Mouse (Mus musculus) megakaryocyte progenitor cell, adult 5-6 weeks (primary cell): Measurements from ENCODE around the gene Actg1. TPM values are rescaled to one million over a fixed set of nuclear protein-coding genes. Genes with fewer than 3 reads are reported as not detected.

Source experiments
- total RNA-seq, 2 experiments: library from RNA; stranded (forward) in 1 of 2; stranded (reverse) in 1 of 2; fragments of 157-497, 149-512 nt in 1 of 2; fragments of 200-1000 nt in 1 of 2; gene quantifications; 2 replicates each; pipeline versions ENCODE4 v1.2.3 to v1.2.4; 2015 to 2017

Gene Actg1
- total RNA-seq, 2 experiments from 2014 or later: 844 to 1,607 TPM

Other genes with a start within 250 kb of the Actg1 start
- gene Tepsin, start 249.8 kb downstream of the Actg1 start, total RNA-seq (2015): 8.3 and 10.3 TPM in 2 replicates
- 8.3 and 8.8 TPM in 2 replicates for gene Tepsin, start 249.8 kb downstream of the Actg1 start, total RNA-seq (2017)
- gene Ndufaf8, start 249.6 kb downstream of the Actg1 start, total RNA-seq (2015): 18.6 and 24.5 TPM in 2 replicates
- gene Ndufaf8, start 249.6 kb downstream of the Actg1 start, total RNA-seq (2017): 20.0 and 20.6 TPM in 2 replicates
- gene Slc38a10, start 197.2 kb downstream of the Actg1 start, total RNA-seq (2015): 31.6 and 33.3 TPM in 2 replicates
- gene Slc38a10, start 197.2 kb downstream of the Actg1 start, total RNA-seq (2017): 40.2 and 41.2 TPM in 2 replicates
- gene Bahcc1, start 115.6 kb downstream of the Actg1 start, total RNA-seq (2015): 12.1 and 17.2 TPM in 2 replicates
- 3.9 and 5.4 TPM in 2 replicates for gene Bahcc1, start 115.6 kb downstream of the Actg1 start, total RNA-seq (2017)
- gene Fscn2, start 13.0 kb upstream of the Actg1 start, total RNA-seq (2015): not detected in 2 replicates
- gene Fscn2, start 13.0 kb upstream of the Actg1 start, total RNA-seq (2017): not detected in 2 replicates
- 10.8 and 11.0 TPM in 2 replicates for gene Faap100, start 30.2 kb upstream of the Actg1 start, total RNA-seq (2015)
- 6.5 and 7.0 TPM in 2 replicates for gene Faap100, start 30.2 kb upstream of the Actg1 start, total RNA-seq (2017)
- gene Nploc4, start 89.2 kb upstream of the Actg1 start, total RNA-seq (2015): 37.2 and 41.0 TPM in 2 replicates
- gene Nploc4, start 89.2 kb upstream of the Actg1 start, total RNA-seq (2017): 34.3 and 35.4 TPM in 2 replicates
- gene Tspan10, start 94.1 kb upstream of the Actg1 start, total RNA-seq (2015): not detected in 2 replicates
- not detected in 2 replicates for gene Tspan10, start 94.1 kb upstream of the Actg1 start, total RNA-seq (2017)
- gene Pde6g, start 105.0 kb upstream of the Actg1 start, total RNA-seq (2015): 0.27 and 0.32 TPM in 2 replicates
- gene Pde6g, start 105.0 kb upstream of the Actg1 start, total RNA-seq (2017): not detected in 2 replicates
- 10.4 and 10.7 TPM in 2 replicates for gene Oxld1, start 109.5 kb upstream of the Actg1 start, total RNA-seq (2015)
- 9.7 and 14.8 TPM in 2 replicates for gene Oxld1, start 109.5 kb upstream of the Actg1 start, total RNA-seq (2017)
- 24.9 and 27.2 TPM in 2 replicates for gene Ccdc137, start 109.6 kb upstream of the Actg1 start, total RNA-seq (2015)
- gene Ccdc137, start 109.6 kb upstream of the Actg1 start, total RNA-seq (2017): 57.1 and 58.3 TPM in 2 replicates
- 13.8 and 19.8 TPM in 2 replicates for gene Arl16, start 119.1 kb upstream of the Actg1 start, total RNA-seq (2015)
- gene Arl16, start 119.1 kb upstream of the Actg1 start, total RNA-seq (2017): 18.8 and 20.2 TPM in 2 replicates
- 107 and 121 TPM in 2 replicates for gene Mrpl12, start 136.1 kb upstream of the Actg1 start, total RNA-seq (2015)
- 136 and 142 TPM in 2 replicates for gene Mrpl12, start 136.1 kb upstream of the Actg1 start, total RNA-seq (2017)
- 11.9 and 14.4 TPM in 2 replicates for gene Slc25a10, start 143.3 kb upstream of the Actg1 start, total RNA-seq (2015)
- 16.2 and 19.7 TPM in 2 replicates for gene Slc25a10, start 143.3 kb upstream of the Actg1 start, total RNA-seq (2017)
- gene Gcgr, start 182.2 kb upstream of the Actg1 start, total RNA-seq (2015): not detected in 2 replicates
- gene Gcgr, start 182.2 kb upstream of the Actg1 start, total RNA-seq (2017): not detected in 2 replicates
- 71.6 and 75.3 TPM in 2 replicates for gene Mcrip1, start 201.2 kb upstream of the Actg1 start, total RNA-seq (2015)
- 24.2 and 25.8 TPM in 2 replicates for gene Mcrip1, start 201.2 kb upstream of the Actg1 start, total RNA-seq (2017)
- gene Ppp1r27, start 202.6 kb upstream of the Actg1 start, total RNA-seq (2015): not detected in 2 replicates
- 1.3 TPM in 1 of 2 replicates, not detected in the other for gene Ppp1r27, start 202.6 kb upstream of the Actg1 start, total RNA-seq (2017)
- 669 and 748 TPM in 2 replicates for gene P4hb, start 224.7 kb upstream of the Actg1 start, total RNA-seq (2015)
- 1,254 and 1,320 TPM in 2 replicates for gene P4hb, start 224.7 kb upstream of the Actg1 start, total RNA-seq (2017)
- 401 and 420 TPM in 2 replicates for gene Arhgdia, start 233.1 kb upstream of the Actg1 start, total RNA-seq (2015)
- gene Arhgdia, start 233.1 kb upstream of the Actg1 start, total RNA-seq (2017): 177 and 193 TPM in 2 replicates
- gene Alyref, start 249.8 kb upstream of the Actg1 start, total RNA-seq (2015): 197 and 227 TPM in 2 replicates
- 266 and 298 TPM in 2 replicates for gene Alyref, start 249.8 kb upstream of the Actg1 start, total RNA-seq (2017)
- 66.2 and 67.6 TPM in 2 replicates for gene Anapc11, start 249.9 kb upstream of the Actg1 start, total RNA-seq (2015)
- gene Anapc11, start 249.9 kb upstream of the Actg1 start, total RNA-seq (2017): 22.9 and 25.7 TPM in 2 replicates